Mouse (Mus musculus): ENCODE results near the gene Icam2. TPM values are rescaled to one million over a fixed set of nuclear protein-coding genes. Genes with fewer than 3 reads are reported as not detected.
A peak's percentile ranks its signal among the peaks of the same experiment; 100 is the strongest.

Icam2 gene
- 13.4 and 14.8 TPM in 2 replicates for polyA plus RNA-seq (2015; fragmentation: Nextera tagmentation; extraction: Ambion mirVana)

DNA sequence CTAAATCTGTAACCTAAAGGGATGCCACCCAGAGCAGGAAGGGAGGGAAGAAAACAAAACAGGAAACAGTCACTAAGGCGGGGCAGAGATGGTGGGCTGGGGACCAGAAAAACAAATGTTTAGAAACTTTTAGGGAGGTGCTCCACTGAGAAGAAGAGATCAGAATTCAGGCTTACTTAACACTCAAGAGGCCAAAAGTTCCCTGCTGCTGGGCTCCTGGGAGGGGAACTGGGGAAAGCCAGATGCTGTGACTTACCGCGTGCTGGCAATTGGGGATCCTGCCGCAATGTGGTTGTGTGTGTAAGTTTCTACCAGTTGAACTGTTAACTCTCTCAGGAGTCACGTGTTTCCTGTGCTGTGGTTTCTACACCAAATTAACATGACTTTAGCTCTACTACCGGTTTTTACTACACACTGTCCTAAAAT, at the start of gene Icam2:
TSS of gene Icam2 (minus strand) at position 285 of the 426 bp plus-strand sequence.
- H3K27me3 ChIP-seq (ENCODE audit: control insufficient read depth, insufficient read depth, low read depth, low read length): no peaks in the 10 kb centered on the region
- H3K27ac ChIP-seq (ENCODE audit: low read length): peak within 1 kb of the TSS; percentile 21; the same call in 1 of the 2 replicates
- 0 out of 2 replicates have a peak within 1 kb of the TSS, but pooled peaks have one; percentile 1 for H3K4me3 ChIP-seq (ENCODE audit: low read depth, low read length)
- H3K9me3 ChIP-seq (replicated peaks; ENCODE audit: control insufficient read depth, low read length): no peaks in the 10 kb centered on the region
- ATAC-seq (ENCODE audit: low read depth): no peak
- H3K36me3 ChIP-seq (ENCODE audit: control insufficient read depth, insufficient read depth): no peaks in the 10 kb centered on the region
- no peak within 1 kb of the TSS for H3K4me2 ChIP-seq (ENCODE audit: low read depth, low read length)
- H3K9ac ChIP-seq (ENCODE audit: low read depth, low read length): no peak within 1 kb of the TSS
- 12% methylated on average over 6 of the region's 6 CpGs for WGBS (ENCODE audit: insufficient replicate concordance)
- peaks cover 13% of the 10 kb centered on the region for H3K4me1 ChIP-seq (ENCODE audit: control insufficient read depth, low read depth, low read length)

DNA sequence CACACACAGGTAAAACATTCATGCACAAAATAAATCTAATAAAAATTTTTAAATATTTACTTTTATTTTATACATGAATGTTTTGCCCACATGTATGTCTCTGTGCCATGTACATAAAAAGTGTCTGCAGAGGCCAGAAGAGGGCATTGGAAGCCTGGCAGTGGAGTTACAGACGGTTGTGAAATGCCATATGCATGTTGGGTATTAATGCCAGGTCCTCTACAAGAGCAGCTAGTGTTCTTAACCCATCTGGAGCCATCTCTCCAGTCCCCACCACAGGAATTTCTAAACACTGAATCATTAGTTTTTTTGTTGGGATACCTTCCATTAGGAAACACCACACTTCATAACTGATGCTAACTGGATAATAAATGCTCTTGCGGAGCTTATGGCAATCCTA, 49.7 kb upstream of the Icam2 start:
- WGBS (ENCODE audit: insufficient replicate concordance): 85% methylated on average over 2 of the region's 2 CpGs
- H3K4me3 ChIP-seq (ENCODE audit: low read depth, low read length): no peak overlapping the region
- peaks cover 21% of the 10 kb centered on the region for H3K4me1 ChIP-seq (ENCODE audit: control insufficient read depth, low read depth, low read length)
- no peak for ATAC-seq (ENCODE audit: low read depth)
- no peaks in the 10 kb centered on the region; the same call in 1 of the 2 replicates for H3K36me3 ChIP-seq (ENCODE audit: control insufficient read depth, insufficient read depth)
- no peaks in the 10 kb centered on the region for H3K9me3 ChIP-seq (replicated peaks; ENCODE audit: control insufficient read depth, low read length)
- H3K9ac ChIP-seq (ENCODE audit: low read depth, low read length): no peak overlapping the region
- no peak overlapping the region for H3K27ac ChIP-seq (ENCODE audit: low read length)
- H3K27me3 ChIP-seq (ENCODE audit: control insufficient read depth, insufficient read depth, low read depth, low read length): no peaks in the 10 kb centered on the region
- no peak overlapping the region for H3K4me2 ChIP-seq (ENCODE audit: low read depth, low read length)

DNA sequence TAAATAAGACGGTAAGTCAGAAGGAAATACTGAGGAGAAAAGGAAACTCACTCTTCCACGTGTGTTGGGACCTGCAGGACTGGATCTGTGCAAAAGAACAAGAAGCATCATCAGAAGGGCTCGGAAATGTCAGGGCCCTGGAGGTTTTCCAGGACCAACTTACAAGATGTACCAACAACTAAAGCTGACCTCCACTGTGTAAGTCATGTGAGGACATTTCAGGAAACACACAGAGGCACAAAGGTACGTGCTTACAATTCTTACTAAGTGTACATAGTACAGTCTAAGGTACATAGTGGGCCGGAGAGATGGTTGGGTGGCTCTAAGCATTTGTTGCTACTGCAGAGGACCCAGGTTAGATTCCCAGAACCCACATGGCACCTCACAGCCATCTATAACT, 49.2 kb upstream of the Icam2 start:
- H3K4me1 ChIP-seq (ENCODE audit: control insufficient read depth, low read depth, low read length): peaks cover 21% of the 10 kb centered on the region
- no peak overlapping the region for H3K4me2 ChIP-seq (ENCODE audit: low read depth, low read length)
- H3K27ac ChIP-seq (ENCODE audit: low read length): no peak overlapping the region
- no peaks in the 10 kb centered on the region for H3K27me3 ChIP-seq (ENCODE audit: control insufficient read depth, insufficient read depth, low read depth, low read length)
- WGBS (ENCODE audit: insufficient replicate concordance): 63% methylated on average over 5 of the region's 5 CpGs
- H3K9me3 ChIP-seq (replicated peaks; ENCODE audit: control insufficient read depth, low read length): no peaks in the 10 kb centered on the region
- no peak overlapping the region for H3K4me3 ChIP-seq (ENCODE audit: low read depth, low read length)
- H3K36me3 ChIP-seq (ENCODE audit: control insufficient read depth, insufficient read depth): no peaks in the 10 kb centered on the region; the same call in 1 of the 2 replicates
- H3K9ac ChIP-seq (ENCODE audit: low read depth, low read length): no peak overlapping the region
- ATAC-seq (ENCODE audit: low read depth): peak; percentile 76

DNA sequence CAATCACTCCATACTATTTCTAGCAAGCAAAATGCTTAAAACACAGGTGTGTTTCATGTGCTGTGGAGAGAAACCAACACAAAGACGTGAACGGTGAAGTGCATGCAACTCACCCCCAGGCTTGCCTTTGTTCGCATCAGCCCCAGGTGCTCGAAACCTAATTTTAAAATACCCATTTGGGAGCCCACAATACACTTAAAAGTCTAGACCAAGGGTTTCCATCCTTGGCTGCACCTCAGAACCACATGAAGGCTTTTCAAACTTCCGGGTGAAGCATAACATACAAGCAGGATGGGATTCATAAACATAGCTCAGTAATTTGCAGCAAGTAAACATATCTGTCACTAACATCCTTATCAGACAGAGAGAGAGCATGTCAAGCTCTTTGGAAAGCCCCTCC, 42.5 kb upstream of the Icam2 start:
- Histone ChIP-seq H3K27me3 (ENCODE audit: control insufficient read depth, insufficient read depth, low read depth, low read length) (no peaks in the 10 kb centered on the region), H3K36me3 (ENCODE audit: control insufficient read depth, insufficient read depth) (peaks cover 3% of the 10 kb centered on the region; the same call in 1 of the 2 replicates), H3K27ac (ENCODE audit: low read length) (no peak overlapping the region), H3K4me2 (ENCODE audit: low read depth, low read length) (no peak overlapping the region), H3K4me1 (ENCODE audit: control insufficient read depth, low read depth, low read length) (peaks cover 2% of the 10 kb centered on the region), H3K9ac (ENCODE audit: low read depth, low read length) (no peak overlapping the region), H3K9me3 (replicated peaks; ENCODE audit: control insufficient read depth, low read length) (no peaks in the 10 kb centered on the region), H3K4me3 (ENCODE audit: low read depth, low read length) (no peak overlapping the region)
- 70% methylated on average over 5 of the region's 5 CpGs for WGBS (ENCODE audit: insufficient replicate concordance)
- ATAC-seq (ENCODE audit: low read depth): no peak

DNA sequence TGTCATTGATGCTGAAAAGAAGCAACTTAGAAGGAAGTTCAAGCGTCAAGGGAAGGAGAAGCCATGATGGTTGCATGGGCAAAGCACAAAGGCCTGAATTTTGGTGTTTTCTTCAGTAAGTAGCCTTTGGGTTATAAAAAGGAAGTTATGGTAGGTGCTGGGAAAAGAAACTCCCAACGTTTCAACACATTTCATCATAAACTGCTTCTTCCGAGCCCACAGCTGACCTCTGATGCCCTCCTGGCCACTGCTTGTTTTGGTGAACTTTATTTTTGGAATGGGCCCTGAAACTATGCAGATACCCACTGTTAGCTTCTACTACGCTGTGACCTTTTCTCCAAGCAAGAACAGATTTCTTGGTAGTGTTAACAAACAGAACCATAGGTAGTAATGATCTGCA, 41.8 kb upstream of the Icam2 start:
- ATAC-seq (ENCODE audit: low read depth): no peak
- 49% methylated on average over 4 of the region's 4 CpGs for WGBS (ENCODE audit: insufficient replicate concordance)
- no peak overlapping the region for H3K27ac ChIP-seq (ENCODE audit: low read length)
- no peaks in the 10 kb centered on the region for H3K27me3 ChIP-seq (ENCODE audit: control insufficient read depth, insufficient read depth, low read depth, low read length)
- H3K9ac ChIP-seq (ENCODE audit: low read depth, low read length): no peak overlapping the region
- H3K4me1 ChIP-seq (ENCODE audit: control insufficient read depth, low read depth, low read length): peaks cover 2% of the 10 kb centered on the region
- H3K4me2 ChIP-seq (ENCODE audit: low read depth, low read length): no peak overlapping the region
- no peak overlapping the region for H3K4me3 ChIP-seq (ENCODE audit: low read depth, low read length)
- H3K9me3 ChIP-seq (replicated peaks; ENCODE audit: control insufficient read depth, low read length): no peaks in the 10 kb centered on the region
- peaks cover 5% of the 10 kb centered on the region; the same call in 1 of the 2 replicates for H3K36me3 ChIP-seq (ENCODE audit: control insufficient read depth, insufficient read depth)

DNA sequence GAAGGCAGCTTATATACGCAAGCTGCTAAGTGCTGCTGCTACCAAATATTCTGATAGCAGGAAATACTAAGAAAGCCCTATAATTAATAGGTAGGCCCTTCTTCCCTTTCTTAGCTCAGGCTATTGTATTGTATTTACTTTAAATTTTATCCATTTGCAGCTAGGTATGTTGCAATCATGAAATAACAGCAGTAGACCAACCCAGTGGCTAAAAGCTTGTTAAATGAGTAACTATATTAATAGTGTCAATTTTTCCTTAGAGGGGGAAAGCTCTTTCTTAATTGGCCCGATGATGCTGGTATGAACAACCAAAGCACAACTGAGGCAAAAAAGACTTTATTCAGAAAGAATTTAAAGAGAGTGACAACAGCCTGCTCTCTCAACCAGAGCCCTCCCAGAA, 40.7 kb upstream of the Icam2 start:
- 79% methylated on average over 2 of the region's 2 CpGs for WGBS (ENCODE audit: insufficient replicate concordance)
- ATAC-seq (ENCODE audit: low read depth): no peak
- no peak overlapping the region for H3K4me3 ChIP-seq (ENCODE audit: low read depth, low read length)
- peaks cover 2% of the 10 kb centered on the region for H3K4me1 ChIP-seq (ENCODE audit: control insufficient read depth, low read depth, low read length)
- H3K4me2 ChIP-seq (ENCODE audit: low read depth, low read length): no peak overlapping the region
- no peaks in the 10 kb centered on the region for H3K9me3 ChIP-seq (replicated peaks; ENCODE audit: control insufficient read depth, low read length)
- no peaks in the 10 kb centered on the region for H3K27me3 ChIP-seq (ENCODE audit: control insufficient read depth, insufficient read depth, low read depth, low read length)
- no peak overlapping the region for H3K9ac ChIP-seq (ENCODE audit: low read depth, low read length)
- H3K27ac ChIP-seq (ENCODE audit: low read length): no peak overlapping the region
- peaks cover 5% of the 10 kb centered on the region; the same call in 1 of the 2 replicates for H3K36me3 ChIP-seq (ENCODE audit: control insufficient read depth, insufficient read depth)

DNA sequence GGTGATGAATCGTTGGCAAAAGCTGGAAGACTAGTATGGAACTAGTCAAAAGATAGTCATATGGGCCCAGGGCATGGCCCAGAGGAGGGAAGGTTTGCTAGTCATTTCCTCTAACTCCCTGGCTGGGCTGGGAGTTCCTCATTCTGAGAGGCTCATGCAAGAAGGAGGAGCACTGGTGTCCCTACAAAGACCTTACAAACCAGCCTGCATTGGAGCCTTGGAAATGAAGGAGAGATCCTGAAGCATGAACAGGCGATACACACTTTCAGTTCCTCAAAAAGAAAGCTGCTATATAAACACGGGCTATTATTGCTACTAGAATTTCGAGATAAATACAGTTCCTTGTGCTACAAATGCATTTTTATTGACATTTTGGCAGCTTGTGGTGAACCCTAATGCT, 40.2 kb upstream of the Icam2 start:
- Histone ChIP-seq H3K27ac (ENCODE audit: low read length) (no peak overlapping the region), H3K9me3 (replicated peaks; ENCODE audit: control insufficient read depth, low read length) (no peaks in the 10 kb centered on the region), H3K4me1 (ENCODE audit: control insufficient read depth, low read depth, low read length) (peaks cover 2% of the 10 kb centered on the region), H3K9ac (ENCODE audit: low read depth, low read length) (no peak overlapping the region), H3K4me3 (ENCODE audit: low read depth, low read length) (no peak overlapping the region), H3K4me2 (ENCODE audit: low read depth, low read length) (no peak overlapping the region), H3K36me3 (ENCODE audit: control insufficient read depth, insufficient read depth) (peaks cover 7% of the 10 kb centered on the region; the same call in 1 of the 2 replicates), H3K27me3 (ENCODE audit: control insufficient read depth, insufficient read depth, low read depth, low read length) (no peaks in the 10 kb centered on the region)
- no peak for ATAC-seq (ENCODE audit: low read depth)
- 23% methylated on average over 4 of the region's 4 CpGs for WGBS (ENCODE audit: insufficient replicate concordance)

DNA sequence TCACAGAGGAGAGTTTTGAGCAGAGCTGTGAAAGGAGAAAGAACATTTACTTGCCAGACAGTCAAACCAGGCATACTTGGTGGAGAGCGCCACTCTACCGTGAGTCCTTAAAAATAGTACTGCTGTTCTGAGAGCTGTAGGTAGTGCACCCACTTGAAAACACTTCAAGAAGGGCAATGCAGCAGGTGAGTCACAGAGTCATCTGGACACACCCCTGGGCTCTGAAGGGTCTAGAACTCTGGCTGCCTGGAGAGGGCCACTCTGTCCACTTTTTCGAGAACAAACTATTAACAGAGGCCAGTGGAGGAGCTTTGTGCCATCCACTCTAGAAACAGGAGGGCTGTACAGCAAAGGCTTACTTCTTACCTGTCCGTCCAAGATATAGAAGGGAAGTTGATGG, 38.6 kb upstream of the Icam2 start:
- H3K36me3 ChIP-seq (ENCODE audit: control insufficient read depth, insufficient read depth): peaks cover 10% of the 10 kb centered on the region; the same call in 1 of the 2 replicates
- WGBS (ENCODE audit: insufficient replicate concordance): 83% methylated on average over 4 of the region's 4 CpGs
- no peak for ATAC-seq (ENCODE audit: low read depth)

DNA sequence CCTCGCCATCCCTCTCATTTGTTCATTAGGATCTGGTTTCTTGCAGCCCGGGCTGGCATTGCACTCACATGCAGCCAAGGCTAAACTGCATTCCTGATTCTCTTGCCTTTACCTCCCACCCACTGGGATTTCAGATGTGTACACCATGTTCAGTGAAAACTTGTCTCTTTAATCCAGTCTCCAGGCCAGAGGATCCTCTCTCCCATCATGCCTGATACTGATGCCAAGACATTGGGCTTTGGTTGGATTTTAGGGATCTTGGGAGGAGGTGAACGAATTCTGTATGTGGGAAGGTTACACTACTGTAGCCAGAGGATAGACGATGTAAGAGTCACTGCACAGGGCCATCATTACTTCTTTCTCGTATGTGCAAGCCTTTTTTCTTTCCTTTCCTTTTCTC, 37.3 kb upstream of the Icam2 start:
- no peak overlapping the region for H3K27ac ChIP-seq (ENCODE audit: low read length)
- no peaks in the 10 kb centered on the region for H3K9me3 ChIP-seq (replicated peaks; ENCODE audit: control insufficient read depth, low read length)
- WGBS (ENCODE audit: insufficient replicate concordance): 76% methylated on average over 5 of the region's 5 CpGs
- H3K4me1 ChIP-seq (ENCODE audit: control insufficient read depth, low read depth, low read length): peaks cover 2% of the 10 kb centered on the region
- no peak overlapping the region for H3K9ac ChIP-seq (ENCODE audit: low read depth, low read length)
- peaks cover 10% of the 10 kb centered on the region; the same call in 1 of the 2 replicates for H3K36me3 ChIP-seq (ENCODE audit: control insufficient read depth, insufficient read depth)
- H3K4me2 ChIP-seq (ENCODE audit: low read depth, low read length): no peak overlapping the region
- H3K4me3 ChIP-seq (ENCODE audit: low read depth, low read length): no peak overlapping the region
- no peaks in the 10 kb centered on the region for H3K27me3 ChIP-seq (ENCODE audit: control insufficient read depth, insufficient read depth, low read depth, low read length)
- no peak for ATAC-seq (ENCODE audit: low read depth)

More for the DNA sequence above, 38.6 kb upstream of the Icam2 start:
- no peak overlapping the region for H3K4me3 ChIP-seq (ENCODE audit: low read depth, low read length)
- H3K27me3 ChIP-seq (ENCODE audit: control insufficient read depth, insufficient read depth, low read depth, low read length): no peaks in the 10 kb centered on the region
- H3K9me3 ChIP-seq (replicated peaks; ENCODE audit: control insufficient read depth, low read length): no peaks in the 10 kb centered on the region
- no peak overlapping the region for H3K27ac ChIP-seq (ENCODE audit: low read length)
- no peak overlapping the region for H3K4me2 ChIP-seq (ENCODE audit: low read depth, low read length)
- H3K4me1 ChIP-seq (ENCODE audit: control insufficient read depth, low read depth, low read length): peaks cover 2% of the 10 kb centered on the region
- H3K9ac ChIP-seq (ENCODE audit: low read depth, low read length): no peak overlapping the region
